Mouse (Mus musculus): Measurements from ENCODE around the gene Nrros.

Gene Nrros

GRCm38 (mm10) chr16:32165281-32165821 lies at the start of gene Nrros:
Gene Nrros (minus strand): TSS chr16:32165594.
- Histone ChIP-seq H3K27me3 (ENCODE audit: control insufficient read depth, insufficient read depth, low read length, poor library complexity, severe bottlenecking) (no peaks in the 10 kb centered on the region), H3K36me3 (ENCODE audit: control insufficient read depth, insufficient read depth, low read length, poor library complexity, severe bottlenecking) (no peaks in the 10 kb centered on the region)
- DNase-seq (ENCODE audit: low read depth, low spot score): peak; percentile 94

GRCm38 (mm10) chr16:32214804-32215576 lies 49.6 kb upstream of the Nrros start:
- Histone ChIP-seq H3K36me3 (ENCODE audit: control insufficient read depth, insufficient read depth, low read length, poor library complexity, severe bottlenecking) (no peaks in the 10 kb centered on the region), H3K27me3 (ENCODE audit: control insufficient read depth, insufficient read depth, low read length, poor library complexity, severe bottlenecking) (no peaks in the 10 kb centered on the region)
- no peak for DNase-seq (ENCODE audit: low read depth, low spot score)

- Histone ChIP-seq H3K36me3 (ENCODE audit: control insufficient read depth, insufficient read depth, low read length, poor library complexity, severe bottlenecking) (no peaks in the 10 kb centered on the region), H3K27me3 (ENCODE audit: control insufficient read depth, insufficient read depth, low read length, poor library complexity, severe bottlenecking) (no peaks in the 10 kb centered on the region)
- no peak for DNase-seq (ENCODE audit: low read depth, low spot score)
Observed at GRCm38 (mm10) chr16:32214156-32214555, 48.8 kb upstream of the Nrros start.

- Histone ChIP-seq H3K27me3 (ENCODE audit: control insufficient read depth, insufficient read depth, low read length, poor library complexity, severe bottlenecking) (no peaks in the 10 kb centered on the region), H3K36me3 (ENCODE audit: control insufficient read depth, insufficient read depth, low read length, poor library complexity, severe bottlenecking) (no peaks in the 10 kb centered on the region)
- no peak for DNase-seq (ENCODE audit: low read depth, low spot score)
Observed at GRCm38 (mm10) chr16:32204902-32205301, 39.5 kb upstream of the Nrros start.

GRCm38 (mm10) chr16:32202681-32203080 lies 37.3 kb upstream of the Nrros start:
- no peaks in the 10 kb centered on the region for H3K27me3 ChIP-seq (ENCODE audit: control insufficient read depth, insufficient read depth, low read length, poor library complexity, severe bottlenecking)
- peak; percentile 96 for DNase-seq (ENCODE audit: low read depth, low spot score)
- no peaks in the 10 kb centered on the region for H3K36me3 ChIP-seq (ENCODE audit: control insufficient read depth, insufficient read depth, low read length, poor library complexity, severe bottlenecking)

- Histone ChIP-seq H3K27me3 (ENCODE audit: control insufficient read depth, insufficient read depth, low read length, poor library complexity, severe bottlenecking) (no peaks in the 10 kb centered on the region), H3K36me3 (ENCODE audit: control insufficient read depth, insufficient read depth, low read length, poor library complexity, severe bottlenecking) (no peaks in the 10 kb centered on the region)
- no peak for DNase-seq (ENCODE audit: low read depth, low spot score)
Observed at GRCm38 (mm10) chr16:32201004-32201325, 35.6 kb upstream of the Nrros start.

- peak; percentile 67 for DNase-seq (ENCODE audit: low read depth, low spot score)
- Histone ChIP-seq H3K27me3 (ENCODE audit: control insufficient read depth, insufficient read depth, low read length, poor library complexity, severe bottlenecking) (no peaks in the 10 kb centered on the region), H3K36me3 (ENCODE audit: control insufficient read depth, insufficient read depth, low read length, poor library complexity, severe bottlenecking) (no peaks in the 10 kb centered on the region)
Observed at GRCm38 (mm10) chr16:32200256-32201003, 35.0 kb upstream of the Nrros start.

GRCm38 (mm10) chr16:32190011-32190441 lies 24.6 kb upstream of the Nrros start:
- DNase-seq (ENCODE audit: low read depth, low spot score): peak; percentile 82
- Histone ChIP-seq H3K27me3 (ENCODE audit: control insufficient read depth, insufficient read depth, low read length, poor library complexity, severe bottlenecking) (no peaks in the 10 kb centered on the region), H3K36me3 (ENCODE audit: control insufficient read depth, insufficient read depth, low read length, poor library complexity, severe bottlenecking) (no peaks in the 10 kb centered on the region)

GRCm38 (mm10) chr16:32189109-32189508 lies 23.7 kb upstream of the Nrros start:
- no peaks in the 10 kb centered on the region for H3K36me3 ChIP-seq (ENCODE audit: control insufficient read depth, insufficient read depth, low read length, poor library complexity, severe bottlenecking)
- peak; percentile 47 for DNase-seq (ENCODE audit: low read depth, low spot score)

GRCm38 (mm10) chr16:32186056-32186455 lies 20.7 kb upstream of the Nrros start:
- Histone ChIP-seq H3K27me3 (ENCODE audit: control insufficient read depth, insufficient read depth, low read length, poor library complexity, severe bottlenecking) (no peaks in the 10 kb centered on the region), H3K36me3 (ENCODE audit: control insufficient read depth, insufficient read depth, low read length, poor library complexity, severe bottlenecking) (no peaks in the 10 kb centered on the region)
- DNase-seq (ENCODE audit: low read depth, low spot score): no peak

More at GRCm38 (mm10) chr16:32189109-32189508, 23.7 kb upstream of the Nrros start:
- no peaks in the 10 kb centered on the region for H3K27me3 ChIP-seq (ENCODE audit: control insufficient read depth, insufficient read depth, low read length, poor library complexity, severe bottlenecking)

- H3K36me3 ChIP-seq (ENCODE audit: control insufficient read depth, insufficient read depth, low read length, poor library complexity, severe bottlenecking): no peaks in the 10 kb centered on the region
- DNase-seq (ENCODE audit: low read depth, low spot score): no peak
- H3K27me3 ChIP-seq (ENCODE audit: control insufficient read depth, insufficient read depth, low read length, poor library complexity, severe bottlenecking): no peaks in the 10 kb centered on the region
Observed at GRCm38 (mm10) chr16:32179333-32179901, 14.0 kb upstream of the Nrros start, which contains the start of gene Bex6. Gene Bex6 (plus strand): TSS chr16:32179823.

GRCm38 (mm10) chr16:32176896-32177686 lies 11.7 kb upstream of the Nrros start:
- Histone ChIP-seq H3K36me3 (ENCODE audit: control insufficient read depth, insufficient read depth, low read length, poor library complexity, severe bottlenecking) (no peaks in the 10 kb centered on the region), H3K27me3 (ENCODE audit: control insufficient read depth, insufficient read depth, low read length, poor library complexity, severe bottlenecking) (no peaks in the 10 kb centered on the region)
- DNase-seq (ENCODE audit: low read depth, low spot score): peak; percentile 76

- Histone ChIP-seq H3K27me3 (ENCODE audit: control insufficient read depth, insufficient read depth, low read length, poor library complexity, severe bottlenecking) (no peaks in the 10 kb centered on the region), H3K36me3 (ENCODE audit: control insufficient read depth, insufficient read depth, low read length, poor library complexity, severe bottlenecking) (no peaks in the 10 kb centered on the region)
- peak; percentile 64 for DNase-seq (ENCODE audit: low read depth, low spot score)
Observed at GRCm38 (mm10) chr16:32175029-32175428, 9.6 kb upstream of the Nrros start.

GRCm38 (mm10) chr16:32174340-32175005 lies 9.1 kb upstream of the Nrros start:
- H3K36me3 ChIP-seq (ENCODE audit: control insufficient read depth, insufficient read depth, low read length, poor library complexity, severe bottlenecking): no peaks in the 10 kb centered on the region
- DNase-seq (ENCODE audit: low read depth, low spot score): no peak
- no peaks in the 10 kb centered on the region for H3K27me3 ChIP-seq (ENCODE audit: control insufficient read depth, insufficient read depth, low read length, poor library complexity, severe bottlenecking)

All from splenic B cell, adult 2 months (primary cell).